Mouse (Mus musculus) CD4-positive, CD25-positive, alpha-beta regulatory T cell, adult 4 months (primary cell): Measurements from ENCODE around the gene Tmem167. TPM values are rescaled to one million over a fixed set of nuclear protein-coding genes. Genes with fewer than 3 reads are reported as not detected.
"Not testable (repeated sequence)": the region's sequence is repeated elsewhere in the genome, so short reads cannot be mapped to it uniquely, and the experiment has no call there.

Source experiments
- ATAC-seq: one replicate; pipeline ENCODE4 v1.8.0; 2017
- polyA plus RNA-seq, 2 experiments: library from polyadenylated mRNA; unstranded; fragments of 100-300 nt; shearing (Covaris generic); gene quantifications; one replicate each; pipeline ENCODE4 v1.2.1; 2017

The Tmem167 gene
- 10 to 100 TPM; 41.2 to 63.5 TPM for polyA plus RNA-seq

DNA sequence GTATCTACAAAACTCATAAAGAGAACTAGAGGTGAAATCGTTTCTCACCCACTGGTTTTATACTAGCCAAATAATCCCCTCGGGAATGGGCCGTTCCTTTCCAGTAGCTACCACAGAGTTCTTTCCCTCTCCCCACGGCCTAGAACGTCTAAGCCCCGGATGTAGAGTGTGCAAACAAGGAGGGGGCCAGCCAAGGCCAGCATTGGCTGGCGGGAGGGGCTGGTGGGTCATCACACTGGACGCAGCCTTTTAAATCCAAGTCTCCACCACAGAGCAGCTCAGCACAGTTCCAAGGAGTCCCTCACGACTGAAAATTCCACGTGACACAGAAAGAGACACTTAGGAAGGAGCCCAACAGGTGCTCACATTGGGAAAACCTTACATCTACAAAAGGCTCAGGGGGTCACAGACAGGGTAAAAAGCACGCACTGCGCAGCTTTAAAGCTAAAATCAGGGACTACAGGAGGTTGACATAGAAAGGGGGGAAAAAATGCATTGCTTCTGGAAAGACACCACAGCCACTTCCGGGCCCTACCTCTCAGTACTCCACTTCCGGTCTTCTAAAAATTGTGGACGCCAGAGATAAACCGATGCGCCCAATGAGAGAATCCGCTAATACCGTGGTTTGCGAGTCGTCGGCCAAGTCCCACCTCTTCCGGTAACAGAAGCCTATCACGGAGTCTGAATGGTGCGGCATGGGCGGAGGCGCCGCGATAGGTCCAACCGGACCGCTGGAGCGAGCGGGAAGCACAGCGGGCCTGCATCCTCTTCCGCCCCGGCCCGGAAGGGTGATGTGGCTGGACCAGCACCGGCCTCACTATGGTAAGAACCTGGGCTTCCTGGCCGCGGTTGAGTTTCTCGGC is at the start of gene Tmem167, which contains the start of gene Xrcc4:
Tmem167 (plus strand) TSS at position 162 of the 863 bp plus-strand sequence.
Xrcc4 (minus strand) TSS at position 647 of the 863 bp plus-strand sequence.
- peak; percentile 98 for ATAC-seq

DNA sequence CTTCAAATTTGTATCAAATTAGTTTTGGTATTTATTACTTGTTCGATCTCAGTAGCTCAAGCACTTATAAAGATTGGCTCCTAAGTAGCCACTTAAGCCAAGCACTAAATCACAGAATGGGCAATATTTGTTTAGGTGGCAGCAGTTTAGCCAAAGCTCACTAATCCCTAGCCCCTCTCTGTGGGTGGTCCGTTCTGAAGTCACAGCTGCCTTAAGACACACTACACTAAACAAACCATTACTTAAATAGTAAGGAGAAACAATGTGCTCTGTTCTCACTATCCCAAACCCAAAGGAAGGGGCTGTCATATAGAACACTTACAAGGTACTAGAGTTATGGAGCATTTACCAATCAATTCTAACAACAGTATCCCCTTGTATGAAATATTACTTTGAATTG is 49.3 kb upstream of the Tmem167 start:
- no peak for ATAC-seq

GRCm38 (mm10) chr13:90051735-90052134 is 37.2 kb upstream of the Tmem167 start:
- ATAC-seq = peak; percentile 57

DNA sequence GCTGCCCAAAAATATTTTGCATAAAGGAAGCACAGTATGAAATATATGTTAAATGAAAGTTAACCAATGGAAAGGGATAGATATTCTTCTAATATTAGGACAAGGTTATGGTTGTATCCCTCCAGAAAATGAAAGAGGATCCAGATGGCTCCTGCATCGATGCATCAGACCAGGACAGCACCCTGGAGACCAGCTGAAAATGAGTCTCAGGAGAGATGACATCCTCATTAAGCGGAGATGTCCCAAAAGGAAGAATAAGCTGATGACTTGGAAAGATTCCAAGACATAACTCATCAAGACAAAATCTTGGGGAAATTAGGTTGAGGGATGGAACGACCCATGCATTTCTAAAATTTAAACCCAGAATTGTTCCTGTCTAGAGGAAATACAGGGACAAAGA is 36.5 kb upstream of the Tmem167 start:
- no peak for ATAC-seq

DNA sequence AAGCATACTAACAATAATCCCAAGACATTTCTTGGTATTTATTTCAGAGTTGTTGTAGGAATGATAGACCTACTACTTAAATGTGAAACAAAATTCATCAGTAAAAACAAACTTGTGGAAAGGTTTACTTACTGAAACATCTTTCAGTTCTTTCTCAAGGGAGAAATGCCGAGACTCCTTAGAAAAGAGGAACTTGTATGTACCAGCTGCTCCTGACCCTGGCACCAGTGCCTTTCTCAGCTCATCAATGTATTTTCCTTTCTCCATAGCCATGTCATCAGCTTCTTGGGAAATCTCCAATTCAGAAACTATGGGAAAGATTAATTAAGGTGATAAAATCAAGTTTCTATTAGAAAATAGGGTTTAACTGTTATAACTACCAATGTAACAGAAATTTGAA is 27.0 kb upstream of the Tmem167 start:
- ATAC-seq = no peak

DNA sequence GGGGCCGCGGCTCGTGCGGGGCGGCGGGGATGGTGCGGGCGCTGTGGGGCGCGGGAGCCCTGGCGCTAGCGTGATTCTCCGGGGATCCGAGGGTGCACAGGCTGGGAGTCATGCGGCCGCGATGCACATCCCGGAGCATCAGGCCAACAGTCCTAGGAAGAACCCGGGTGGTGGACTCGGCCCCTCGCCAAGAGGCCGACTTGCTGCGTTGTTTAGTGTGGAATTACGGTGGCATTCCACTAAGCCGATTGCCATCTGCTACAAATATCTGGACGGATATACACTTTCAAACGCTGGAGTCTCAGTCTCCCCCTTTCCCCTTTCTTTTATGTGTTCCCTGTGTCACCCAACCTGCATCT is 881 bp downstream of the Tmem167 start:
- no peak for ATAC-seq

GRCm38 (mm10) chr13:90101514-90101913 is 12.6 kb downstream of the Tmem167 start:
- ATAC-seq = no peak

DNA sequence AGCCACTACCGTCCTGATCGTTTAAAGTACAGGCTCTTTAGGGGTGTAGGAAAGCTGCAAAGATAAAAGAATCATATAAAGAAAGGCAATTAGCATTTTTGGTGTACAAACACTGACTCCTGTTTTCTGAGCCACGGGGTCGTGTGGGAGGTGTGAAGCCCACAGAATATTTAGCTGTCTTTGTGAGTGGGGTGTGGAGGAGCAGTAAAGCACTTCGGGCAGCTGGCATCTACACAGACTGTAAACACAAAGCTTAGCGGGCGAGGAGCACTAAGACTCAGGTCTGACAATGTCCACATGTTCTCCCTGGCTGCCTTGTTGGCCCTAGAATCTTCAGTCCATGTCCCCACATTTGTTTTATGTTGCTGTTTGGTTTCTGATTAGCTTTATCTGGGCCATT is 17.2 kb downstream of the Tmem167 start:
- no peak for ATAC-seq

DNA sequence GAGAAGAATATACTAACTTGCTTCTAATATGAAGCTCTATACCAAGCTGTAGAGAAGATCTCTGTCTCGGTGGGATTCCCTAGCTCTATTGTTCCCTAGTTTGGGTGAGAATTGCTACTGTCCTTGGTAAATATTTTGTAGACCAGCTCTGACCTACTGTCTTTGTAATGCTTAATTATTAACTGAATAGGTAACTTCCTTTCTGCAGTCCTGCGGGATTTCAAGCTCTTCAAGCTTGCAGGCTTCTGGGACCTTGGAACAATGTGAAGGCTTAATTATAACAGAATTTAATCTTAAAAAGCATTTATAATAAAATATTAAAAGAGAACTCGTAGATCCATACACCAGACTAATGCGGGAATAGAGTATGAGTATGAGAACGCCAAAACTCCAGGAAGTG is 19.8 kb downstream of the Tmem167 start:
- not testable (repeated sequence) for ATAC-seq

DNA sequence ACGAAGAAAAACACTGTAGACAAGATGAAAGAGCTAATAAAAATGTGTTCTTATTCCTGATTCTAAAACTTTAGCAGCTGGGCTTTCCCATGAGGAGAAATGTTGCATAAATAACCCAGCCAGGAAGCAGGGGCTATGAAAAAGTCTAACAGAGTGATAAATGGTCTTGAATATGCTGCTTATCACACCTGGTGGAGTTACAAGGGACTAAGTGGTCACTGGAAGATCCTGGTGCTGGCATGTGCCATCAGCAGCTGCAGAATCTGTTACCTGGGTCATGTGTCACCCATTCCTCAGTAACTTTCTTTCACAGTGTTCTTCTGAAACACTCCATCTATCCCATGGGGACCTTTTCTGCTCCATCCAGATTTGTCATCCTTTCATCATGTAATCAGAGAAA is 22.8 kb downstream of the Tmem167 start:
- ATAC-seq = no peak

- ATAC-seq = no peak
Measured at GRCm38 (mm10) chr13:90136156-90136910, 47.4 kb downstream of the Tmem167 start.

DNA sequence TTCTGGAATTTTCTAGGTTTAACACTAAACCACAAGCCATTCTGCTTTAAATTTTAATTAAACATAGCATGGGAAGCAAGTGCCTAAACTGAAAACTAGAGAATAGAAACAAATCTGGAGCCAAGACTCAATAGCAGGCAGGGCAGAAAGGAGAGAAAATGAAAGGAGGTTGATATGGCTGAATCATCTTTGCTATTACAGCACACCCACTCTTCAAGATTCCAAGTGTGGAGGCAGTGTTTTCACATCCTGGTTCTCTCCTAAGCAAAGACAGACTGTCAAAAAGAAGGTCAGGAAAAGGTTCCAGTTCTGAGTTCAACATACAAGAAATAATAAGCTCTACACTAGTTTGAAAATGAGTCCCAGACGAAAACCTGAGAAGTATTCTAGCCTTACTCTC is 52.8 kb downstream of the Tmem167 start:
- ATAC-seq = no peak

DNA sequence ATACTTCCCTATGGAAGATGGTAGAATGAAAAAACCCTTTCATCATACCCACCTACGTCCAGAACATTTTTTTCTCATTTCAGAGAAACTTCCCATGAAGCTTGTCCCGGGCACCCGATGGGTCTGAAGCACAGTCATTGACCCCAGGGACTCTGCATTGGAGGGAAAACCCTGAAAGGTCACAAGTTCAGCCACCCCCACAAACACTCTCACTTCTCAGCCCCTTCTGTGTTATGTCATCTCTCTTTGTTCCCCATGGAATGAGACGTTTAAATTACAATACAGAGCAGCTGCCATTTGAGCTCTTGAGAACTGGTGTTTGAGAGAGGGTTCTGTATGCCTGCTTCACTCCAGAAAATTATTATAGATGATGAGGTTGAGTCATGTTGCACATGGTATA is 54.3 kb downstream of the Tmem167 start:
- no peak for ATAC-seq

GRCm38 (mm10) chr13:90151881-90152280 is 63.0 kb downstream of the Tmem167 start:
- ATAC-seq = no peak

DNA sequence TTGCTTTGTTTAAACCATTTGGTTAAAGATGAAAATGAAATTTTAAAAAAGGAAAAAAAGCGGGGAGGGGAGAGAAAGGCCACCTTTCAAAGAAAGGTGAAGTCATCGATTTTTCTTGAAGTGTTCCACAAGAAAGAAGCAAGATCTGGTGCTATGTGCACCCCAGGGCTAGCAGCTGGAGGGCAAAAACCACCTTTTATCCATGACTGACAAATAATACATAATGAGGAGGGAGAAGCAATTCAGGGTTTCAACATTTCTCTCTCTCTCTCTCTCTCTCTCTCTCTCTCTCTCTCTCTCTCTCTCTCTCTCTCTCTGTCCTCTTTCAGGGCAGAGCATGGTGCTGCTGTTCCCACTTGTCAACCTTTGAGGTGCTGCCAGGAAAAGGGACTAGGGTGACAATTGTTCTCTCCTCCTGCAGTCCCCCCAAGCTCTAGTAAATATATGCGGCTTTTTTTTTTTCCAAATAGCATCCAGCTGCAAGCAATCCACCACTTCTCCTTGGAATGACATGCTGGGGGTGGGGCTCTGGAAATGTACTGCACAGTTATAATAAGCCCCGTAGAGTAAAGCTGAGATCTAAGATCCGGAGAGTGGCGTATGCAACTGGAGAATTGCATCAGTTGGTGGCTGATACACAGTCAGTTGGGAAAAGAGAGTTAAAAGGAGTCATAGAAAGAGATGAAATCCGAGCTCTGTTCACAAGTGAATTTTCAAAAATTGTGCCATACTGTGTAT is 63.8 kb downstream of the Tmem167 start:
- ATAC-seq = no peak

DNA sequence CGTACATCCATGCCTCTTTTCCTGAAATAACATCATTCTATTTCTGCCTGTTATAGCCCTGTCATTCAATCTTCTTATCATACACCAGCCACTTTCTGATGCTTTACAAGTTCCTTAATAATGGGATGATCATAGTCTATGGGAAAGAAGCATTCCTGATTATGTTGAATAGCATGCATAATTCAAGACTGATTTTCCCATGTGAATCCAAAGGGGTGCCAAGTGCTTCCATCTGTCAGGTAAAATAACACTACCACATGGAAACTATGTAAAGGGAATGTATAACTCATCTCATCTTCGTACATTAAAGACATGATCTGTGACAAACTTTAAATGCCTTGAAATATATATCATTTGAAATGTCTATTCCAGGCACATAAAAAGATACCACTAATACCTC is 75.2 kb downstream of the Tmem167 start:
- no peak for ATAC-seq

DNA sequence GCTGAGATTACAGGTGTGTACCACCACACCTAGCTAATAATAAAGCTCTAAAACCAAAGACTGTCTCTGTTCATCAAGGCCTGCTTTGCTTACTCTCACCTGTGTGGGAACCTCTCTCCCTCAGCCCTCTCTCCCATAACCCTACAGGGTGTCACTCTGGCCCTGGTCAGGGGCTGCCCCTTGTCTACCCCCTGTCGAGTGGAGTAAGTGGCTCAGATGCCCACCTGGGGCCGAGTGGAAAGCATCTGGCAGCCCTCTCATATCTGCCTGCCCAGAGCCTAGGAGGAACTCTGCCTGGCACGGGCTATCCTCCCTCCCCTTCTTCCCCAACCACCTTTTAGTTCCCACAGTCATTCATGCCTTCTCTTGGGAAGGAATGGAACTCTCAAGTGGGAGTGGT is 78.1 kb downstream of the Tmem167 start:
- ATAC-seq = no peak

DNA sequence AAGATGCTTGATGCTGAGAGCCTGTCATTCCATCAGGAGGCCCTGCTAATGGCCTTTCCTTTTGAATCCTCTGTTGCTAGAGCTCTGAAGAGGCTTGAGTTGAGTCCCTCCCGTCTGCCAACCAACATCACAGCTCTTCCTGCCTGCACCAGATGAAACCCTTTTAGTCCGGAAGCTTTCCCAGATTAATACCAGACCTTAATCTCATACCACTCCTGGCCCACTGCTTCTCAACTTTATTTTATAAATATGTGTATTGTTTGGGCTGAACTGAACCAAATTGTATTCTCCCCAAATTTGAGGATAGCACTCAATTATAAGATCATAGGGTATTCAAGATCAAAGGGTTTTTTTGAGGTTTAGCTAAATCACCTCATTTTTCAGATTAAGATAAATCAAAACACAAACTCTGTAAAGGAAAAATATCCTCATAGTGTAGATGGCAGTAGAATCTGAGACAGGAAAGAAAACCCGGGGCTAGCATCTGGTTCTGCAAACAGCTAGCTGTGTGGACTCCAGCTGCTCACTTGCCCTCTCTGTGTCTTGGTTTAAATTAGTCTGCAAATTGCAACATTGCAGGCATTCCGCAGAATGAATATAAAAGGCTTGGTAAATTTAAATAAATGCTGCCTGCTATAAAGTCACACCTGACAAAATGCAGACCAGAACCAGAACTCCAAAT is 81.3 kb downstream of the Tmem167 start:
- ATAC-seq = no peak

DNA sequence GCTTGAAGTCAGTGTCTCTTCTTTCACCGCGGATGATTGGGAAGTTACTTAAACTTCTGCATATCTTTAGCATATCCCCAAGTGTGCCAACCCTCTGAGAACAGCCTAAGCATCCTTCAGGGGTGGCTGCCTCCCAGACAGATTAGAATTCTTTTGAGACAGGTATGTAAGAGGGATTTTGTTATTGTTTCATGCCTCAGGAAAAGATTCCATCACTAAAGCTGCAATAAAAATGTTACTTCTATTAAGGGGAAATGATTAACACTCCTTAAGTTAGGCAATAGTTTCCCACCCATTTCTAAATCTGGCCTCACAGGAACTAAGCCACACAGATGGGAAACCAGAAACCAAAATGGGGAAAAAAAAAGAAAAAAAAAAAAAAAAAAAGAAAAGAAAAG is 81.9 kb downstream of the Tmem167 start:
- no peak for ATAC-seq

DNA sequence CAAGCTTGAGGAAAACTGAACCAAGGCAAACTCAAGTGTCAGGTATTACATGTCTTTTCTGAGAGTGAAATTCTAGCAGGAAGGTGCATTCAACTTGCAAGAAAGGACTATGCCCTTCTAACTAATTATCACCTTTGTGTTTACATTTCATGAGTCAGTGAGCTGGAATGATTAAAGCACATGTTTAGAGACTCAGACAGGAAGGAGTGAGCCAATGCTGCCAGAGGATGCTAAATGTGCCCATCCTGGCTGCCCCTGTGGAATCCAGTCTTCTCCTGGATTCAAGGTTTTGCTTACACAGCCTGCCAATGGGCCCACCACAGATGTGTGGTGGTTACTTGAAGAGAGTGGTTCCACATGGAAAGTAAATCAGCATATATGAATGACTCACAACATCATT is 82.5 kb downstream of the Tmem167 start:
- no peak for ATAC-seq

DNA sequence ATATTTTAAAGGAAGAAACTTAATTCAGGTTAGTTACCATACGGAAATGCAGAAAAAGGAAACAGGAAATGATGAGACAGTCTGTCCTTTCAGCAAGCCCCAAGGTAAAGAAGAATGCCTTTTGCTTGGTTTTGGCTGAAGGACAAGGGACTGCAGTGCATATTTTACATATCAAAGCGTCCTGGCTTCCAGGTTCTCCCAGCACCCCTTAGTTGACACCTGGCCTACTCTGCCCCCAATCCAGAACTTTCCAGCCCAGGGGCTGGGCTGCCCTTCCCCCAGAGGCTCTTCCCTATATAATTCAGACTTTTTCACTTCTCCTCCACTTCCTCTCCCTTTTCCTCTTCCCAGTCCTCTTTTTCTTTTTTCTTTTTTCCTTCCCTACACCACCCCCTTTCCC is 86.7 kb downstream of the Tmem167 start:
- no peak for ATAC-seq

- no peak for ATAC-seq
Measured at GRCm38 (mm10) chr13:90182262-90182661, 93.3 kb downstream of the Tmem167 start.

- no peak for ATAC-seq
Measured at GRCm38 (mm10) chr13:90183536-90183935, 94.6 kb downstream of the Tmem167 start.
